Comparison of ENCODE assay signal across 19 mouse cellular contexts in the genomic region with DNA sequence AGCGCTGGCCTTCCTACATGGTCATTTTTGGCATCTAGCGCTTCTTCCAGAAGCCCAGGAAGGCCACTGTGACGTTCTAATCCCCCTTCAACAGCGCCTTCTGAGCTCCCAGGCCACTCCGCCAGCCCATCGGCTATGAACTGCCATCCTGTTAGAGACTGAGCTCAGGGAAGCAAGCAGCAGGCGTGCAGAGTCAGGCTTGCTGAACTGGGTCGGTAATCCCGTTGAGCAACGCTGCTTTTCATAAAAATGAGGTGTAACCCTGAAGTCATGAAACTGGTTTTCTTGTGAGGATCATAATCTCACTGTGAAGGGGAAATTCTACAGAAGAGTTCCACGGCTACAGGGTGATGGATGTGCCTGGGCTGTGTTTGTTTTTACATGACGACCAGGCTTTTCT.
"Had no signal": no experiment of that assay in that cellular context is flagged by ENCODE, and none has a peak within 500 bp of the region (broad histone marks: within the 10 kb centered on the region; RNA-seq: fewer than 3 reads in every experiment).

No protein-coding gene starts in this region.

- H3K9ac ChIP-seq: kidney, embryonic 15.5 days; limb, embryonic 13.5 days; liver, embryonic 14.5 days; liver, postnatal 0 days; lung, embryonic 14.5 days; midbrain, embryonic 12.5 days; midbrain, embryonic 15.5 days; neural tube, embryonic 12.5 days; neural tube, embryonic 15.5 days had no signal

- H3K4me1 ChIP-seq: kidney, embryonic 15.5 days; neural tube, embryonic 12.5 days had no signal

- H3K36me3 ChIP-seq: kidney, embryonic 15.5 days; limb, embryonic 13.5 days; midbrain, embryonic 12.5 days; midbrain, embryonic 15.5 days; neural tube, embryonic 12.5 days; neural tube, embryonic 15.5 days had no signal

- H3K4me2 ChIP-seq: kidney, embryonic 15.5 days; limb, embryonic 13.5 days; lung, embryonic 14.5 days; midbrain, embryonic 12.5 days; midbrain, embryonic 15.5 days; neural tube, embryonic 12.5 days; neural tube, embryonic 15.5 days had no signal

- DNase-seq: kidney, adult 8-10 months; kidney, postnatal 10 days; kidney, postnatal 36 days; left cerebral cortex, postnatal 4 days; liver, postnatal 0 days; lung, embryonic 14.5 days; right cerebral cortex, adult 18-20 months; right cerebral cortex, postnatal 14 days; right cerebral cortex, postnatal 4 days; thymus, postnatal 25 days had no signal

- H3K9me3 ChIP-seq: kidney, embryonic 15.5 days; limb, embryonic 13.5 days; midbrain, embryonic 12.5 days; midbrain, embryonic 15.5 days; neural tube, embryonic 12.5 days; neural tube, embryonic 15.5 days had no signal

- H3K4me3 ChIP-seq: kidney, embryonic 15.5 days; limb, embryonic 13.5 days; midbrain, embryonic 12.5 days; midbrain, embryonic 15.5 days; neural tube, embryonic 12.5 days; neural tube, embryonic 15.5 days had no signal

- H3K27me3 ChIP-seq: kidney, embryonic 15.5 days; limb, embryonic 13.5 days; midbrain, embryonic 12.5 days; midbrain, embryonic 15.5 days; neural tube, embryonic 12.5 days; neural tube, embryonic 15.5 days had no signal

- ATAC-seq: liver, postnatal 0 days; lung, postnatal 0 days; midbrain, embryonic 15.5 days had no signal

- H3K27ac ChIP-seq: kidney, embryonic 15.5 days; limb, embryonic 13.5 days; liver, embryonic 14.5 days; macrophage; midbrain, embryonic 12.5 days; midbrain, embryonic 15.5 days; neural tube, embryonic 12.5 days; neural tube, embryonic 15.5 days had no signal
